Mouse (Mus musculus): ENCODE measurements around the gene Ddx10.
A peak's percentile ranks its signal among the peaks of the same experiment; 100 is the strongest.

Ddx10 gene

GRCm38 (mm10) chr9:53247953-53248397 is at the start of gene Ddx10:
Ddx10 (minus strand) TSS chr9:53248053.
- peak; percentile 88 for DNase-seq (ENCODE audit: low spot score)

GRCm38 (mm10) chr9:53292833-53293232 is 45.0 kb upstream of the Ddx10 start:
- DNase-seq (ENCODE audit: low spot score) = no peak

- DNase-seq (ENCODE audit: low spot score) = no peak
These were observed 42.2 kb upstream of the Ddx10 start for GRCm38 (mm10) chr9:53290006-53290405.

GRCm38 (mm10) chr9:53286793-53287192 is 38.9 kb upstream of the Ddx10 start:
- DNase-seq (ENCODE audit: low spot score) = no peak

DNA sequence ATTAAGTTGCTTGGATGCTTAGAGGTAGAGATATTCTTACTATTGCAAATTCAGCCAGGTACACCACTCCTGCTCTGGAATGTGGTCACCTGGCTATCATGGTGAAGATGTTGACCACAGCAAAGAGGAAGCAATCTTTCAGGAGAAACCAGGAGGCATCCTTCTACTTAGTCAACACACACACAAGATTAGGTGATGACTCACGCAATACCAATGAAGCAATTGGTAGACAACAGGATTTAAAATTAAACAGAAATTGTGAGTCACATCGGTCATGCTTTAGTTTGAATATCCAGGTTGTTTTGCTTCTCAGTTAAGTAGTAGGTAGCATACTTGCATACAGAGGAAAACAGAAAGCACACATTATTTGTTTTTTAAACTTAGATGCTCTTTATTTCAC is 31.1 kb upstream of the Ddx10 start:
- no peak for DNase-seq (ENCODE audit: low spot score)

- DNase-seq (ENCODE audit: low spot score) = no peak
These were observed 28.5 kb upstream of the Ddx10 start for GRCm38 (mm10) chr9:53276381-53276780.

DNA sequence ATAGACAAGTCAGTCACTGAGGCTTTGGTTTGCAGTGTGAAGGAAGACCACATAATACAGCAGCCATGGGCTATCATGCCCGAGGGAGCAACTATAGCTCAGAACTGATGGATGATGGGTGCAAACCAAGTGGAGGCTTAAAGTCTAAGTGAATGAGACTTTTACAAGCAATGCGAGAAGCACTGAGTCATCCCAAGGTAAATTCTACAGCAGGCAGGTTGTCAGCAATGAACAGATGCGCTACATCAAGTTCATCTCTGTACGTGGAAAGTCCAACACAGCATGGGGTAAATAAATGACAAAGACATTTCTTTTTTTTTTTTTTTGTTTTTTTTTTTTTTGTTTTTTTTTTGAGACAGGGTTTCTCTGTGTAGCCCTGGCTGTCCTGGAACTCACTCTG is 24.9 kb upstream of the Ddx10 start:
- no peak for DNase-seq (ENCODE audit: low spot score)

- DNase-seq (ENCODE audit: low spot score) = no peak
These were observed 24.4 kb upstream of the Ddx10 start for GRCm38 (mm10) chr9:53272207-53272606.

- DNase-seq (ENCODE audit: low spot score) = no peak
These were observed 23.6 kb upstream of the Ddx10 start for GRCm38 (mm10) chr9:53271281-53272022.

DNA sequence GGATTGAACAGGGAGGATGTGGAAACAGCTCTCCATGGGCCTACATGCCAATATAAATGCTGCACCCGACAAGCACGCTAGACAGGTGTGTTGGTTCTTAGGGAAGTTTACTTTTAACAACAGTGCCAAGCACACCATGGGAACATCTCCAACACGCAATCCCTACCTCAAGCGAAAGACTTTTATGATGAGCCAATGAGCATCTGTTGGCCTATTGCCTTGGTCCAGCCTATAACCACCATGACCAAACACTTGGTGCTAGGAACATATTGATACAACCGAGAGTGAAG is 21.6 kb upstream of the Ddx10 start:
- DNase-seq (ENCODE audit: low spot score) = no peak

DNA sequence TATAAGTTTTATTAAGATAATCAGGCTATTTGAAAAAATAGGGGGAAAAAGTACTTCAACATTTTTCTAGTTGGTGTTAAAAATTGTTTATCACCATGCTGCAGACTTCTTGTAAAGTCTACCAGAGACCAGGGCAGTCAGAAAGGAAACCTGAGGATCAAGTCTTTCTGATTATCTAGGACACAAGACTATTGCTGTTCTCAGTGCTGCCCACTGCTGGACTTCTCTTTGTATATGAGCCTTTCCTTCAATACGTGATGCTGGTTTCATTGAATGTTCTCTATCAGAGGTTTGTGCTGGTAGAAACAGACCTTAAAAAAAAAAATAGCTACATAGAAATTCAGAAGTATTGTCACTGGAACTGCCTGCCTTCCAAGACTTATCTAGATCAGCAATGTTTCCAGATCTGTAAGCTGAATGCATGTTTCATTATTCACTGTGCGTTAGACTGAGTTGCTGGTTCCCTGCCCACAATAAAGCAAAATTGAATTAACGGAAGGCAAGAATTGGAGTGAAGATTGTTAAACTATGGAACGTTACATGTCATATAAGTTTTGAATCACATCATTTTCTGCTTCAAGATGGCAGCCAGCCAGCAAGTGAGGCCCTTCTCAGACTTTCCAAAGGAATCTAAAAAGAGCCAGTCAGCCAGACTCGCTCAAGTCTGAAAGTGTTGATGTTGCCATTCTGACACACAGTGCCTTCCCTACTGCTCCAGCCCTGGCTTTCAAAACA is 21.0 kb upstream of the Ddx10 start:
- no peak for DNase-seq (ENCODE audit: low spot score)

DNA sequence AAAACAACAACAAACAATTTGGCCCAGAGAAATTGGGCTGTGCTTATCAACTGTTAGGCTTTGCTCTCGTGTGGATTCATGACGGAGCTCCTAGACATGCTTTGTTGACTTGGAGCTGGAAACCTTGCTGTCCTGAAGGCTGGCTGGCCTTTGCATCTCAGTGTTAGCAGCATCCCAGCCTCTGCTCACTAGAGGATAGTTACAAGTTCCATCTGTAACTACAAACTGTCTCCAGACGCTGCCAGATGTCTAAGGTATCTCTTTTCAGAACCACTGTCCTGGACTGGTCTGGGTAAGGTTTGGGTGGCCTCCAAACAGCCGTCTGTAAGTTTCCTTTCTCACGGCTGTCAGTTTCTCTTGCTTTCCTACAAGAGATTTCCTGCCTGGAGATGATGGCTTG is 20.2 kb upstream of the Ddx10 start:
- DNase-seq (ENCODE audit: low spot score) = no peak

DNA sequence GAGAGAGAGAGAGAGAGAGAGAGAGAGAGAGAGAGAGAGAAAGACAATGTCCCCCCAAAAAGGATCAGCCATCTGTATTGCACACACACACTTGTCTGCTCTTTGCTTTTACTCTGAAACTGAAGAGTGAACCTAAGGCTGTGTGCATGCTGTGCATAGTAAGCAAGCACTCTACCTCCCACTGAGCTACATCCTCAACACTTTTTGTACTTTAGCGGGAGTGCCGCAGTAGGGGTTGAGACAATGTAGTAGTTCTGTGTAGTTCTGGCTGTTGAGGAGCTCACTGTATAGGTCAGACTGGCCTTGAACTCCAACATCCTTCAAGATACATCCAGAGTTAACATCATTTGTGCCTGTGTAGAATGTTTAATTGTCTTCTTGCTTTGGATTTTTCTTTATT is 17.7 kb upstream of the Ddx10 start:
- DNase-seq (ENCODE audit: low spot score) = no peak

DNA sequence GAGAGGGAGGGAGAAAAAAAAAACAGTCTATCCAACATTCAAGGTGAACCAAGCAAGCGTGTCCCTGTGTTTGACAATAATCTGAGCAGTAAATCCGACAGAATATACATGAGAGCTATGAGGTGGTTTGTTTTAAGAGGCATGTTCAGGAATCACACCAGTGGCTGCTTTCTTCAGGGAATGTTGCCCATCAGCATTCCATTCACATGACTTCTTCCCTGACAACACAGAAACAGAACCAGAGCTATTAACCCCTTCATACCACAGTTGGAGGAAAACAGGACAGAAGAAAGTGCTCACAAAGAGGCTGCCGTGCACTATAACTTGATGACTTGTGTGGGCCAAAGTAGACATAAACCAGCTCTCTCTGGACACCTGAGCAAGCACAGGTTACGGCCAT is 16.5 kb upstream of the Ddx10 start:
- DNase-seq (ENCODE audit: low spot score) = no peak

- no peak for DNase-seq (ENCODE audit: low spot score)
These were observed 10.3 kb upstream of the Ddx10 start for GRCm38 (mm10) chr9:53258199-53258598.

DNA sequence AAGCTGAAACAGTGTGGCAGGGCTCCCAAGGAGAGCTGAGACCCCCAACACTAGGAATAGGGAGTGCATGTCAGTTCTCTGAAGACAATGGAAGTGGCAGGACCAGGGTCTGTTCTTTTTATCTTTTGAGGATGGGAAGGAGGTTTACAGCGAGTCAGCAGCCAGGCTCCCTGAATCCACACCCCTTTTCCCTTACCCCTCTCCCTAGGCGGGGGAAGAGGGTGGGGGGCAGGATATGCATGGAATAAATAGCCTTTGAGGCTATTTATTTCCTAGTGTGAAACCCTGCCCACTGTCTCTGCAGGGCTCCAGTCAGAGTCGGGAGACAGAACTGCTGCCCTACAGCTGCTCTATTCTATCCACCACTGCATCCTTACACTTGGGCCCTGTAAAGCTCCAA is 9.9 kb upstream of the Ddx10 start:
- no peak for DNase-seq (ENCODE audit: low spot score)

DNA sequence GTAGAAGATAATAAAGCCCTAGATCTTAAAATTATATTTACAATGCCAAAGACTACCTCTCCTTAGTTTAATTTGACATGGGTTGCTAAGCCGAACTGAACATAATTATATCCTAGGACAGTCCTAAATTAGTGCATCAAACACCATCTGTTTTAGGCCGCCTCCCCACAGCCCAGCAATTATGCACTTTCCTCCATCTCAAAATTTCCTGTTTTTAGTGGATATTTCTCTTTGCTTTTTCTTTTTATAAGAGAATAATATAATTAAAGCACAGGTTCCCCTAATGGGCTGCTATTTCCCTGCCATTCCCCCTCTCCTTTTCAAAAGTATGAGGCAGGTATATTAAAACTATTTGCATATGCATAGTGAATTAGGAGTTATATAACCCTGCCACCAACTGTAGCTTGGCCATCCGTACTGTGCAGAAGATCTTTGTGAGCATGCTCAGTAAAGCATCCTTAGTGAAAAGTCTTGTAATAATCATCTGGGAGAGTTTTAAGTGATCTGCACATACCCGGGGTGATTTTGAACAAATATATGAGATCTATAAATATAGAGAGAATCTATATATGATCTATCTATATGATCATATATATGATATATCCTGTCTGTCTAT is 8.9 kb upstream of the Ddx10 start:
- DNase-seq (ENCODE audit: low spot score) = no peak

GRCm38 (mm10) chr9:53254368-53254767 is 6.5 kb upstream of the Ddx10 start:
- DNase-seq (ENCODE audit: low spot score) = no peak

DNA sequence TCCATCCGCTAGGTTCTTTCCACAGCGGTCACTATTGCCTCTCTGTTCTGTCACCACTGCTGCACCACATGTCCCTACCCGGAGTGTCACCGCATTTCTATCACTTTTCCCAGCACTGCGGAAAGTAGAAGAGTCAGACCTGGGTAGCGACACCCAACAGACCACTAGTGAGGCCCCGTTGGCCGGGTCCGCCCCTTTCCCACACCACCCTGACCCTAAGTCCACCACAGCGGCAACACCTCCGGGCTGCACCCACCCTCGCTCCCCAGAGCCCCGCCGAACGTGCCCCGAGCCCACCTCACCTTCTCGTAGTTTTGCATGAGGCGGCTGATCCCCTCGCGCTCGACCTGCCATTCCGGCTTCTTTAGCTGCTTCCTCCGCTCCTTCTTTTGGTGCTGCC is 337 bp downstream of the Ddx10 start:
- no peak for DNase-seq (ENCODE audit: low spot score)

DNA sequence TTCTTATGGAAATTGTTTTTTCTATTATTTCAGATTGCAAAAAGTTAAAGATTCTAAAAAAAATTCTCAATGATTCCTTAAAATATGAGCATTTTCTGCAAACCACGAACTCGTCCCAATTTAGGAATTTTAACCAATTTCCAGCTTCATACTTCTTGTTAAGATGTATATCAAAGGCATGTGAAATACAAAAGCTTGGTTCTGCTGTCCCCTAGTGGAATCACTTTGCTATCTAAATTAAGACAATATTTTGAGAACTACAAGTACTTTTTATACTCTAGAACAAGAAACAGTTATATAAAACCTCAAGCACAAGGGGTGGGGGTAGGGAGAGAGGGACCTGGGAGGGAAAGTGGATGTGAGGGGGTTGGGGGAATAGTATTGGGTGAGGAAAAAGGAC is 29.7 kb downstream of the Ddx10 start:
- no peak for DNase-seq (ENCODE audit: low spot score)

GRCm38 (mm10) chr9:53208283-53208682 is 39.6 kb downstream of the Ddx10 start:
- no peak for DNase-seq (ENCODE audit: low spot score)

- DNase-seq (ENCODE audit: low spot score) = no peak
These were observed 73.3 kb downstream of the Ddx10 start for GRCm38 (mm10) chr9:53174590-53174989.

GRCm38 (mm10) chr9:53173258-53173657 is 74.6 kb downstream of the Ddx10 start:
- DNase-seq (ENCODE audit: low spot score) = no peak
